Mouse (Mus musculus) limb, embryonic 11.5 days (tissue): ENCODE measurements around the gene 1700003E16Rik. TPM values are rescaled to one million over a fixed set of nuclear protein-coding genes. Genes with fewer than 3 reads are reported as not detected.

ENCODE experiments used
- ATAC-seq: fragments of 200-750 bp; cut with Nextera tagmentation; 2 replicates; pipeline ENCODE4 v1.8.0; 2017; ENCODE audit warnings: low read depth; ENCODE audit not compliant: insufficient number of reproducible peaks, low FRiP score, low TSS enrichment
- DNase-seq: peaks from one replicate; pipeline ENCODE4 v3.0.0-alpha.2; 2015; ENCODE audit warnings: low spot score
- H3K27ac ChIP-seq: fragments of 300-500 bp; sonication (generic); replicated peaks from 2 replicates; pipeline ENCODE4 v1.5.1; 2014; ENCODE audit warnings: low read depth, mild to moderate bottlenecking, low read length
- H3K27me3 ChIP-seq: fragments of 300-500 bp; sonication (generic); 2 replicates; pipeline ENCODE4 v1.6.1; 2014; ENCODE audit warnings: mild to moderate bottlenecking, low read length, mixed read lengths; ENCODE audit not compliant: control insufficient read depth, insufficient read depth
- H3K36me3 ChIP-seq: fragments of 300-500 bp; sonication (generic); 2 replicates; pipeline ENCODE4 v1.6.1; 2014; ENCODE audit warnings: mild to moderate bottlenecking, low read length, moderate library complexity, mixed read lengths; ENCODE audit not compliant: control insufficient read depth, insufficient read depth
- H3K4me1 ChIP-seq: fragments of 300-500 bp; sonication (generic); 2 replicates; pipeline ENCODE4 v1.6.1; 2014; ENCODE audit warnings: low read length, mixed read lengths; ENCODE audit not compliant: control insufficient read depth, insufficient read depth
- H3K4me2 ChIP-seq: fragments of 300-500 bp; sonication (generic); 2 replicates; pipeline ENCODE4 v1.6.1; 2014; ENCODE audit warnings: low read depth, mild to moderate bottlenecking, moderate library complexity; ENCODE audit not compliant: severe bottlenecking
- H3K4me3 ChIP-seq: fragments of 300-500 bp; sonication (generic); 2 replicates; pipeline ENCODE4 v1.5.1; 2014; ENCODE audit warnings: low read depth, low read length
- H3K9ac ChIP-seq: fragments of 300-500 bp; sonication (generic); 2 replicates; pipeline ENCODE4 v1.6.1; 2014; ENCODE audit warnings: mild to moderate bottlenecking, low read length
- H3K9me3 ChIP-seq: fragments of 300-500 bp; sonication (generic); 2 replicates; pipeline ENCODE4 v1.6.1; 2016; ENCODE audit warnings: low read length; ENCODE audit not compliant: control insufficient read depth
- WGBS: fragments of 180-500 bp; shearing (Covaris S2); extraction: QIAGEN DNeasy Blood & Tissue Kit; methylation state at CpG from one replicate; pipeline ENCODE4 v1.1.7; 2014; 5-methylcytosine and 5-hydroxymethylcytosine counted together
- polyA plus RNA-seq: library from polyadenylated mRNA; unstranded; fragments of >200 nt; fragmentation: Nextera tagmentation; extraction: Ambion mirVana; gene quantifications from 2 replicates; pipeline ENCODE4 v1.2.1, GENCODE M21; 2014

Gene 1700003E16Rik
- polyA plus RNA-seq, 1 experiment from 2014 or later = 1.1 TPM

GRCm38 (mm10) chr6:83116373-83117164, 39.6 kb upstream of the 1700003E16Rik start:
- Histone ChIP-seq H3K9me3 (no peaks in the 10 kb centered on the region), H3K27ac (no peak overlapping the region), H3K4me2 (peak overlapping the region; percentile 89), H3K9ac (peak overlapping the region; percentile 80; the same call in 1 of the 2 replicates), H3K4me1 (peaks cover 14% of the 10 kb centered on the region; the same call in 1 of the 2 replicates), H3K4me3 (peak overlapping the region; percentile 86), H3K27me3 (no peaks in the 10 kb centered on the region), H3K36me3 (peaks cover 13% of the 10 kb centered on the region)
- WGBS = 86% methylated on average over 11 of the region's 11 CpGs
- DNase-seq (no peak), ATAC-seq (no peak)

- Histone ChIP-seq H3K27me3 (no peaks in the 10 kb centered on the region), H3K9ac (no peak overlapping the region), H3K27ac (no peak overlapping the region), H3K9me3 (no peaks in the 10 kb centered on the region), H3K4me3 (no peak overlapping the region), H3K4me2 (no peak overlapping the region), H3K4me1 (peaks cover 14% of the 10 kb centered on the region; the same call in 1 of the 2 replicates), H3K36me3 (peaks cover 13% of the 10 kb centered on the region)
- no peak for ATAC-seq
- 90% methylated on average over 4 of the region's 4 CpGs for WGBS
- DNase-seq = no peak
Observed at GRCm38 (mm10) chr6:83117165-83117438, 39.1 kb upstream of the 1700003E16Rik start.

- no peaks in the 10 kb centered on the region for H3K27me3 ChIP-seq
- H3K4me1 ChIP-seq = peaks cover 15% of the 10 kb centered on the region
- no peak overlapping the region for H3K27ac ChIP-seq
- no peaks in the 10 kb centered on the region for H3K9me3 ChIP-seq
- no peak overlapping the region for H3K4me2 ChIP-seq
- DNase-seq (no peak), ATAC-seq (no peak)
- WGBS = 92% methylated on average over 13 of the region's 13 CpGs
- H3K4me3 ChIP-seq = no peak overlapping the region
- H3K9ac ChIP-seq = 0 out of 2 replicates have a peak overlapping the region, but pooled peaks have one; percentile 3
- H3K36me3 ChIP-seq = peaks cover 13% of the 10 kb centered on the region
Observed at GRCm38 (mm10) chr6:83117616-83118015, 38.6 kb upstream of the 1700003E16Rik start.

- no peak overlapping the region for H3K9ac ChIP-seq
- H3K4me3 ChIP-seq = no peak overlapping the region
- WGBS = 87% methylated on average over 11 of the region's 11 CpGs
- no peak for DNase-seq
- peaks cover 13% of the 10 kb centered on the region for H3K36me3 ChIP-seq
- ATAC-seq = no peak
- H3K9me3 ChIP-seq = no peaks in the 10 kb centered on the region
- peaks cover 22% of the 10 kb centered on the region for H3K4me1 ChIP-seq
- no peak overlapping the region for H3K4me2 ChIP-seq
- no peak overlapping the region for H3K27ac ChIP-seq
- no peaks in the 10 kb centered on the region for H3K27me3 ChIP-seq
Observed at GRCm38 (mm10) chr6:83118369-83118768, 37.8 kb upstream of the 1700003E16Rik start.

- Histone ChIP-seq H3K4me3 (no peak overlapping the region), H3K36me3 (peaks cover 13% of the 10 kb centered on the region), H3K9me3 (no peaks in the 10 kb centered on the region), H3K9ac (no peak overlapping the region), H3K27me3 (no peaks in the 10 kb centered on the region), H3K4me1 (peaks cover 25% of the 10 kb centered on the region), H3K27ac (no peak overlapping the region), H3K4me2 (peak overlapping the region; percentile 84)
- WGBS = 87% methylated on average over 14 of the region's 14 CpGs
- DNase-seq (no peak), ATAC-seq (no peak)
Observed at GRCm38 (mm10) chr6:83118825-83119733, 37.1 kb upstream of the 1700003E16Rik start.

GRCm38 (mm10) chr6:83119734-83120051, 36.5 kb upstream of the 1700003E16Rik start:
- peak overlapping the region; percentile 87; the same call in 1 of the 2 replicates for H3K4me3 ChIP-seq
- H3K27me3 ChIP-seq = no peaks in the 10 kb centered on the region
- no peak overlapping the region for H3K27ac ChIP-seq
- no peak for DNase-seq
- H3K4me1 ChIP-seq = peaks cover 29% of the 10 kb centered on the region
- no peaks in the 10 kb centered on the region for H3K9me3 ChIP-seq
- peaks cover 13% of the 10 kb centered on the region for H3K36me3 ChIP-seq
- H3K9ac ChIP-seq = peak overlapping the region; percentile 23; the same call in 1 of the 2 replicates
- 88% methylated on average over 7 of the region's 7 CpGs for WGBS
- ATAC-seq = no peak
- H3K4me2 ChIP-seq = peak overlapping the region; percentile 84

GRCm38 (mm10) chr6:83120930-83121862, 35.0 kb upstream of the 1700003E16Rik start, which contains the start of gene Wbp1:
Wbp1 (minus strand) TSS chr6:83121559.
- peak within 1 kb of the TSS; percentile 92 for H3K4me2 ChIP-seq
- DNase-seq (peak; percentile 96), ATAC-seq (peak; percentile 94)
- peak within 1 kb of the TSS; percentile 88 for H3K9ac ChIP-seq
- peak within 1 kb of the TSS; percentile 87 for H3K4me3 ChIP-seq
- peak within 1 kb of the TSS; percentile 97 for H3K27ac ChIP-seq
- H3K27me3 ChIP-seq = no peaks in the 10 kb centered on the region
- H3K36me3 ChIP-seq = peaks cover 13% of the 10 kb centered on the region
- WGBS = under 1% methylated on average over 38 of the region's 38 CpGs
- no peaks in the 10 kb centered on the region for H3K9me3 ChIP-seq
- H3K4me1 ChIP-seq = peaks cover 32% of the 10 kb centered on the region
